Mouse (Mus musculus): ENCODE results near the gene Tshz2.
A peak's percentile ranks its signal among the peaks of the same experiment; 100 is the strongest.

DNA sequence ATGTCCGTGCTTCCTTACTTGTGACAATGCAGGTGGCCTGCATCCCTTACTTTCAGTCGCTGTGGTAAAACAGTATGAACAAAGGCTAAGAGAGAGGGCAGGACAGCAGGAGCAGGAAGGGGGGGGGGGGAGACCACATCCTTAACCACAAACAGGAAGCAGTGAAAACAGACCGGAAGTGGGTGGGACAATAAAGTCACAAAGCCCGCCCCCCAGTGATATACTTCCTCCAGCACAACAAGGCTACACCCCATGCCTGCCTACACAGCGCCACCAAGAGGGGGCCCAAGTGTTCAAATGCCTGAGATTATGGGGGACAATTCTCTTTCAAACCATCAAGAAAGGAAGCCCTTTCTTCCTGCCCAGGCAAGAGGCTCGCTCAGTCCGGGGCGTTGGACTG is 392.1 kb downstream of the Tshz2 start:
- TF ChIP-seq EP300 (IDR thresholded peaks at IDR 0.05): no peak
- TF ChIP-seq CTCF (IDR thresholded peaks at IDR 0.05): peak; percentile 42

All from lung, postnatal 0 days (tissue).